ENCODE assay signal across 13 mouse cellular contexts in the genomic region with DNA sequence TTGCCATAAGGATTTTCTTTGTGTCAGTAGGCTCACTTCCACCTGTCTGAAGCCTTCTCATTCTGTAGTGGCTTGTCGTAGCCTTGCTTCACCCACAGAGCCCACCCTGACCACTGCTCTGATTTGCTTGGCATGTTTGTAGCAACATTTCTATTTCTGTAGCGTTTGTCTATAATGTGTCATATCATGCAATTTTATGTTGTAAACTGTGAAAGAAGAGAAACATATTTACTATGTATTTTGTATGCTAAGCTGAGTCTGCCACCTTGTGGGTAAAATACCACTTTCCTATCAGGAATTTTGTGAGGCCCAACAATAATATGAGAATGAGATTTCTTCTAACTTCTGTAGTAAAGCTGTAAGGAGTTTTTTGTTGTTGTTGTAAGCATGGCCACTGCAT. TPM values are rescaled to one million over a fixed set of nuclear protein-coding genes. Genes with fewer than 3 reads are reported as not detected.
DNase-seq lines count a peak whose midpoint lies in the region; ATAC-seq and TF ChIP-seq lines count a peak whose summit lies in the region.
"Had no signal": no experiment of that assay in that cellular context is flagged by ENCODE, and none has a peak within 500 bp of the region (broad histone marks: within the 10 kb centered on the region; RNA-seq: fewer than 3 reads in every experiment).

No protein-coding gene starts in this region.

- WGBS in forebrain, embryonic 14.5 days: 87% methylated on average over 2 of the region's 2 CpGs
- WGBS in forebrain, embryonic 11.5 days: 88% methylated on average over 2 of the region's 2 CpGs

- H3K9ac ChIP-seq in forebrain, embryonic 14.5 days (ENCODE audit: low read length): no peak overlapping the region
- H3K9ac ChIP-seq in forebrain, embryonic 11.5 days (ENCODE audit: low read length): no peak overlapping the region
- H3K9ac ChIP-seq: heart, embryonic 13.5 days; limb, embryonic 12.5 days had no signal

- DNase-seq in forebrain, embryonic 14.5 days (ENCODE audit: low spot score): peak; percentile 38
- DNase-seq in forebrain, embryonic 11.5 days (ENCODE audit: low spot score): no peak
- DNase-seq in left cerebral cortex, adult 2 months (ENCODE audit: extremely low spot score in 1 of 2, low spot score in 2 of 2): no peak
- DNase-seq in left cerebral cortex, adult 9 months (ENCODE audit: low spot score in 2 of 2): no peak
- peak; percentile 37 for DNase-seq in 3T3-L1 (ENCODE audit: low read depth, low spot score)
- DNase-seq in fibroblast of lung, adult 2 months (ENCODE audit: low read depth): peak; percentile 8
- DNase-seq in cerebellum, postnatal 36 days: no peak
- no peak for DNase-seq in cerebellum, adult 9-11 months
- DNase-seq: cerebellum, adult 8-10 months; layer of hippocampus, adult 9-11 months; right cerebral cortex, postnatal 25 days had no signal

- H3K27ac ChIP-seq in forebrain, embryonic 14.5 days (ENCODE audit: low read depth, low read length): no peak overlapping the region
- H3K27ac ChIP-seq in forebrain, embryonic 11.5 days (ENCODE audit: low read depth, low read length): no peak overlapping the region
- no peak overlapping the region for H3K27ac ChIP-seq in left cerebral cortex, adult 2 months
- H3K27ac ChIP-seq: heart, embryonic 13.5 days; limb, embryonic 12.5 days had no signal

- no peak overlapping the region for H3K4me3 ChIP-seq in forebrain, embryonic 14.5 days (ENCODE audit: low read depth, low read length)
- H3K4me3 ChIP-seq in forebrain, embryonic 11.5 days (ENCODE audit: low read depth, low read length): no peak overlapping the region
- H3K4me3 ChIP-seq in left cerebral cortex, adult 2 months: no peak overlapping the region
- H3K4me3 ChIP-seq: heart, embryonic 13.5 days; limb, embryonic 12.5 days had no signal

- no peaks in the 10 kb centered on the region for H3K27me3 ChIP-seq in forebrain, embryonic 14.5 days (replicated peaks; ENCODE audit: control insufficient read depth, insufficient read depth, low read length)
- no peaks in the 10 kb centered on the region for H3K27me3 ChIP-seq in forebrain, embryonic 11.5 days (ENCODE audit: control insufficient read depth, insufficient read depth, low read length)
- H3K27me3 ChIP-seq: heart, embryonic 13.5 days; limb, embryonic 12.5 days had no signal

- ATAC-seq in forebrain, embryonic 14.5 days: no peak
- ATAC-seq in forebrain, embryonic 11.5 days (replicated peaks; ENCODE audit: low FRiP score): no peak

- no peaks in the 10 kb centered on the region for H3K36me3 ChIP-seq in forebrain, embryonic 14.5 days (ENCODE audit: control insufficient read depth, insufficient read depth, low read length)
- H3K36me3 ChIP-seq in forebrain, embryonic 11.5 days (ENCODE audit: control insufficient read depth, insufficient read depth, low read length): no peaks in the 10 kb centered on the region
- H3K36me3 ChIP-seq: limb, embryonic 12.5 days had no signal

- peak; percentile 60 for TF ChIP-seq CTCF in left cerebral cortex, adult 2 months (IDR thresholded peaks at IDR 0.05)

- no peak overlapping the region for H3K4me2 ChIP-seq in forebrain, embryonic 14.5 days (ENCODE audit: low read length)
- no peak overlapping the region for H3K4me2 ChIP-seq in forebrain, embryonic 11.5 days (ENCODE audit: low read depth, low read length, severe bottlenecking)
- H3K4me2 ChIP-seq: heart, embryonic 13.5 days; limb, embryonic 12.5 days had no signal

- H3K4me1 ChIP-seq in forebrain, embryonic 14.5 days (ENCODE audit: control insufficient read depth, insufficient read depth, low read length): no peaks in the 10 kb centered on the region
- no peaks in the 10 kb centered on the region for H3K4me1 ChIP-seq in forebrain, embryonic 11.5 days (replicated peaks; ENCODE audit: control insufficient read depth, insufficient read depth, low read length)
- H3K4me1 ChIP-seq: heart, embryonic 13.5 days; limb, embryonic 12.5 days had no signal

- intact Hi-C loops in left cerebral cortex, adult 2 months (cut with DNase I): loop anchor here (1.0 to 5.0 kb wide), 2 partner anchors 133 to 192 kb away; no protein-coding TSS in a partner anchor

- H3K9me3 ChIP-seq in forebrain, embryonic 14.5 days (replicated peaks; ENCODE audit: control insufficient read depth, low read length): no peaks in the 10 kb centered on the region
- H3K9me3 ChIP-seq in forebrain, embryonic 11.5 days (ENCODE audit: control insufficient read depth, low read length): no peaks in the 10 kb centered on the region
- H3K9me3 ChIP-seq: heart, embryonic 13.5 days; limb, embryonic 12.5 days had no signal

RNA-seq across cellular contexts. Expression of a gene that starts 41.3 kb away (rescaled TPM):
- 2.6 and 3.7 TPM in 2 replicates for polyA plus RNA-seq in forebrain, embryonic 14.5 days (2014; fragmentation: Nextera tagmentation; extraction: Ambion mirVana)
- polyA plus RNA-seq in forebrain, embryonic 11.5 days (2014; fragmentation: Nextera tagmentation; extraction: Ambion mirVana): 3.9 and 5.4 TPM in 2 replicates
- total RNA-seq in left cerebral cortex, adult 2 months (2021): 10 to 100 TPM; 10.1 to 10.8 TPM

Comparison
In these comparisons a context has a peak if more than half of its experiments do, and no peak if none do; other contexts are left out.
1. DNase-seq: peak in forebrain, embryonic 14.5 days (single experiment), 3T3-L1 (single experiment) and fibroblast of lung, adult 2 months (single experiment); none in forebrain, embryonic 11.5 days (single experiment), left cerebral cortex, adult 2 months (0 of 2), left cerebral cortex, adult 9 months (0 of 2), cerebellum, postnatal 36 days (0 of 2) and cerebellum, adult 9-11 months (single experiment).